Mouse (Mus musculus) embryonic stem cell, embryonic (primary cell): ENCODE data around the gene Tmcc3.

Experiments used
- CTCF ChIA-PET, 4 experiments: fragments of 300-600 bp in 2 of 4; fragments of 350-600 bp in 2 of 4; sonication (Branson Sonifier 250); formaldehyde crosslinking; loops; one replicate each; lab custom pipeline; 2022; ENCODE audit warnings: inconsistent platforms in 2 of 4; lab: Charles Lee
- POLR2A ChIA-PET, 4 experiments: fragments of 300-600 bp in 2 of 4; fragments of 350-600 bp in 2 of 4; sonication (Branson Sonifier 250); formaldehyde crosslinking; loops; one replicate each; lab custom pipeline; 2022; ENCODE audit warnings: antibody characterized with exemption in 4 of 4, inconsistent platforms in 1 of 4; lab: Charles Lee

Tmcc3 gene

GRCm38 (mm10) chr10:94312007-94312715 lies 412 bp downstream of the Tmcc3 start:
- ChIA-PET POLR2A (interaction anchor here in 2 of 4 experiments (0.7 to 1.3 kb wide), 2 partner anchors 16 to 56 kb away, joined by 3 to 5 read pairs; no protein-coding TSS in a partner anchor), CTCF (interaction anchor here in 2 of 4 experiments (0.6 to 0.8 kb wide), 2 partner anchors 75 to 727 kb away, joined by 3 read pairs; no protein-coding TSS in a partner anchor)

GRCm38 (mm10) chr10:94313146-94313545 lies 1.4 kb downstream of the Tmcc3 start:
- ChIA-PET POLR2A (interaction anchor here in 1 of 4 experiments (1.3 kb wide), 1 partner anchor 15 kb away, joined by 5 read pairs; no protein-coding TSS in a partner anchor), CTCF (interaction anchor here in 1 of 4 experiments (1.6 kb wide), 1 partner anchor 296 kb away, joined by 3 read pairs; no protein-coding TSS in a partner anchor)

GRCm38 (mm10) chr10:94318574-94318973 lies 6.8 kb downstream of the Tmcc3 start:
- ChIA-PET CTCF (interaction anchor here in 2 of 4 experiments (0.6 to 0.7 kb wide), 2 partner anchors 14 to 1248 kb away, joined by 3 to 9 read pairs; no protein-coding TSS in a partner anchor), POLR2A (interaction anchor here in 2 of 4 experiments (0.7 to 1.0 kb wide), 2 partner anchors 107 to 441 kb away, joined by 3 read pairs; no protein-coding TSS in a partner anchor)

GRCm38 (mm10) chr10:94329962-94330361 lies 18.2 kb downstream of the Tmcc3 start:
- ChIA-PET CTCF (interaction anchor here in 1 of 4 experiments (1.0 kb wide), 1 partner anchor 237 kb away, joined by 3 read pairs; no protein-coding TSS in a partner anchor), POLR2A (interaction anchor here in 2 of 4 experiments (0.5 to 1.1 kb wide), 3 partner anchors 15 to 338 kb away, joined by 3 to 4 read pairs (median 3); no protein-coding TSS in a partner anchor)

- ChIA-PET CTCF (interaction anchor here (0.6 to 1.1 kb wide), 9 partner anchors 9 to 632 kb away, joined by 3 to 9 read pairs (median 3); no protein-coding TSS in a partner anchor), POLR2A (no interaction called here)
Observed at GRCm38 (mm10) chr10:94332358-94333137, 20.8 kb downstream of the Tmcc3 start.

- POLR2A ChIA-PET: no interaction called here
- CTCF ChIA-PET: interaction anchor here in 3 of 4 experiments (0.6 to 1.1 kb wide), 8 partner anchors 8 to 632 kb away, joined by 3 to 9 read pairs (median 3); no protein-coding TSS in a partner anchor
Observed at GRCm38 (mm10) chr10:94333328-94333727, 21.6 kb downstream of the Tmcc3 start.

- POLR2A ChIA-PET: interaction anchor here in 1 of 4 experiments (0.6 kb wide), 1 partner anchor 20 kb away, joined by 4 read pairs; no protein-coding TSS in a partner anchor
- CTCF ChIA-PET: no interaction called here
Observed at GRCm38 (mm10) chr10:94335047-94335446, 23.3 kb downstream of the Tmcc3 start.

GRCm38 (mm10) chr10:94336071-94336470 lies 24.3 kb downstream of the Tmcc3 start:
- ChIA-PET CTCF (no interaction called here), POLR2A (interaction anchor here in 1 of 4 experiments (0.6 kb wide), 2 partner anchors 116 to 508 kb away, joined by 3 read pairs; no protein-coding TSS in a partner anchor)

- POLR2A ChIA-PET: no interaction called here
- CTCF ChIA-PET: interaction anchor here in 1 of 4 experiments (1.2 kb wide), 1 partner anchor 9 kb away, joined by 3 read pairs; no protein-coding TSS in a partner anchor
Observed at GRCm38 (mm10) chr10:94341501-94341900, 29.8 kb downstream of the Tmcc3 start.

GRCm38 (mm10) chr10:94342256-94342655 lies 30.5 kb downstream of the Tmcc3 start:
- POLR2A ChIA-PET: no interaction called here
- CTCF ChIA-PET: no interaction called here

- ChIA-PET POLR2A (no interaction called here), CTCF (no interaction called here)
Observed at GRCm38 (mm10) chr10:94343581-94343980, 31.8 kb downstream of the Tmcc3 start.

- ChIA-PET CTCF (no interaction called here), POLR2A (interaction anchor here in 2 of 4 experiments (0.6 kb wide), 2 partner anchors 15 to 623 kb away, joined by 3 to 4 read pairs; no protein-coding TSS in a partner anchor)
Observed at GRCm38 (mm10) chr10:94344631-94345417, 33.1 kb downstream of the Tmcc3 start.

GRCm38 (mm10) chr10:94345509-94346252 lies 33.9 kb downstream of the Tmcc3 start:
- POLR2A ChIA-PET: interaction anchor here in 1 of 4 experiments (0.6 kb wide), 1 partner anchor 282 kb away, joined by 7 read pairs; no protein-coding TSS in a partner anchor
- CTCF ChIA-PET: no interaction called here

- CTCF ChIA-PET: no interaction called here
Observed at GRCm38 (mm10) chr10:94346596-94346995, 34.8 kb downstream of the Tmcc3 start.

GRCm38 (mm10) chr10:94347296-94347695 lies 35.5 kb downstream of the Tmcc3 start:
- POLR2A ChIA-PET: no interaction called here

More at GRCm38 (mm10) chr10:94346596-94346995, 34.8 kb downstream of the Tmcc3 start:
- POLR2A ChIA-PET: interaction anchor here in 1 of 4 experiments (0.6 kb wide), 1 partner anchor 281 kb away, joined by 7 read pairs; no protein-coding TSS in a partner anchor

GRCm38 (mm10) chr10:94347959-94348358 lies 36.2 kb downstream of the Tmcc3 start:
- ChIA-PET POLR2A (no interaction called here), CTCF (no interaction called here)

More at GRCm38 (mm10) chr10:94347296-94347695, 35.5 kb downstream of the Tmcc3 start:
- CTCF ChIA-PET: no interaction called here

- ChIA-PET CTCF (interaction anchor here in 1 of 4 experiments (1.2 kb wide), 1 partner anchor 17 kb away, joined by 3 read pairs; no protein-coding TSS in a partner anchor), POLR2A (no interaction called here)
Observed at GRCm38 (mm10) chr10:94350207-94350606, 38.5 kb downstream of the Tmcc3 start.
